Mouse (Mus musculus) adipocyte (in vitro differentiated cells): ENCODE data around the gene Zmiz1.

Experiments
- DNase-seq: peaks from one replicate; pipeline ENCODE4 v3.0.0-alpha.2; 2016; ENCODE audit warnings: low spot score

Zmiz1 gene

DNA sequence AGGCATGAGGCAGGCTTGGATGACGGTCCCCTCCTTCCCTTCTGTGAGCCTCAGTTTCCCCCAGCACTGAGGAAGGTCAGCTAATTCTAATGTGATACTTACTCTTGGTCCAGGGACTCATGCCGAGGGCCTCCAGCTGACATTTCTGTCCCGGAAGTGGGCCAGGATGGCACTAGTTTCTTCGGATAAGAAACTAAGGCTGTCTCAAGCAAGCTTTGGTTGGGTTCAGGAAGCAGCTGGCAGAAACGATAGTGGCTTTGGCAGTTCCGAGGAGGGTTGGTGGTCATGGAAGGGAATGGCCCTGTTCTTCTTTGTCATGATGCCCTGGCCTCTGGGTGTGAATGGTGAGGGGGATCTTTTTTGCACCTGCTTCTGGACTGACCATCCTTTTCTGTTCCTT is 236.1 kb downstream of the Zmiz1 start:
- DNase-seq = no peak

GRCm38 (mm10) chr14:25696356-25696755 is 237.4 kb downstream of the Zmiz1 start:
- no peak for DNase-seq

GRCm38 (mm10) chr14:25701986-25702385 is 243.0 kb downstream of the Zmiz1 start:
- DNase-seq = no peak

GRCm38 (mm10) chr14:25707691-25708181 is 248.8 kb downstream of the Zmiz1 start:
- peak; percentile 66 for DNase-seq

GRCm38 (mm10) chr14:25708451-25708850 is 249.5 kb downstream of the Zmiz1 start:
- DNase-seq = peak; percentile 73

GRCm38 (mm10) chr14:25708917-25709316 is 249.9 kb downstream of the Zmiz1 start:
- DNase-seq = no peak

GRCm38 (mm10) chr14:25710073-25710472 is 251.1 kb downstream of the Zmiz1 start:
- DNase-seq = peak; percentile 42

DNA sequence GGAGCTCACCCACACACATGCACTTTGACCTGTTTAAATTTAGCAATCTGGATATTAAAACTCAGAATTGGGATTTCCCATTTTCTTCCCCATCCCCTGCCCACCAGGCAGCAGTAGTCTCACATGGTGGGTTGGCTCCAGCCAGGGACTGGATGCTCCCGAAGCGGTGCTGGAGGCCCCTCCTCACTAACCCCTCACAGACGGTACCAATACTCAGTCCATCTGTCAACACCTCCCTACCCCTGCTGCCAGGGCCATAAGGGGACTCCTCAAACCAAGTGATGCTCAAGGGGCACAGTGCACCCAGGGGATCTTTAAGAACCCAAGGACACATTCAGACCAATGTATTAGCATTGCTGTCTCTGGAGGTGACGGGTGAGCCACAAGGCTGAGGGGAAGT is 251.7 kb downstream of the Zmiz1 start:
- DNase-seq = no peak

DNA sequence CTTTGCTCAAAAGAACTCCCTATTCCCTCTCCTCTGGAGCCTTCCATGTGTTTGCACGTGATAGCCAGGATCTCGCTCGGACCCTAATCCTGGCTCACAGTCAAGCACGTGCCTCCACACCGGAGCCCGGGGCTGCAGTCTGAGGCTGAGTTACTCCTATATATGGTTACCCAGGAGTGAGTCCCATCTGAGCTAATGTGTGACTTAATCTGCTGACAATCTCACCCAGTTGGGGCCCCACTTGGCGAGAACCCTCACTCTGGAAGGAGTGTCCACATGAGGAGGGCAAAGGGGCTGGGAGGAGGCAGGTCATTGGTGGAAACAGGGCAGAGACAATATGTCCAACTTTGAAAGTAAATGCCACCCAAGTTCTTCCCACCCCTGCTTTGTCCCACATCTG is 252.2 kb downstream of the Zmiz1 start:
- DNase-seq = peak; percentile 63

- no peak for DNase-seq
These were observed 252.6 kb downstream of the Zmiz1 start for GRCm38 (mm10) chr14:25711602-25712001.

DNA sequence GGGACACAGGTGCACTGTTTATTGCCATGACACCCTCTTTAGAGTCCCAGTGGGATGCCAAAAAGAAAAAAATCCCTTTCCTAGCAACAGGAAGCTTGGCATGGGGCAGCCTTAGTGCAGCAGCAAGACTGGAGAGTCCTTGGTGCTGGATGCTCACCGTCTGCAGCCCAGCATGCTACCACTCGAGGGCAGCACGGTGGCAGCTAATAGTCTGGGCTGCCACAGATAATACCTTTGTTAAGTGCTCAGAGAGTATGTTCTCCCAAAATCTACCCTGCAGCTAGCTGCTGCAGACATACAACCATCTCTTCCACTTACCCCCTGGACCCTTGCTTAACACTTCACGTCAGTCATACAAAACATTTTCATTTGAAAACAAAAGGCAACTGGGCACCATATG is 254.5 kb downstream of the Zmiz1 start:
- DNase-seq = no peak
